Mouse (Mus musculus): ENCODE measurements around the gene Immp2l. TPM values are rescaled to one million over a fixed set of nuclear protein-coding genes. Genes with fewer than 3 reads are reported as not detected.
A peak's percentile ranks its signal among the peaks of the same experiment; 100 is the strongest.

Immp2l gene
- polyA plus RNA-seq, 2 experiments = 6.9 to 10.6 TPM

DNA sequence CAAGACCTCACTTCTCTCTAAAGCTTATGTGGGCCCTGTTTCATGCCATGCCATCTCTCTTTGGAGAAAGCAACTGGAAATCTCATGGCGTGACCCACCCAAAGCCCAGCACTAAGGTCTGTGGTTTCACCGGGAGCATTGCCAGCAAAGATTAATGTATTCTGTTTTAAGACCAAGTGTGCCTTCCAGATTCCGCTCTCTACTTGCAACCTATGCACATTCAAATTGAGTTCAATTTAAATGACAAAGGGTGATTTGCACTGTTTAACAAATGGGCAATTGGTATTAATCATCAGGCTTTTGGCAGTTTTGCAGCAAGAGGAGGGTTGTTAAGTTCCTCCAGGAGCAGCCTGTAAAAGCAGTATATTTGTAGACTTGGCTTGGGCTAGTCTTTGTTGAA is 703.3 kb downstream of the Immp2l start:
- Histone ChIP-seq H3K9ac (ENCODE audit: low read depth, low read length, severe bottlenecking) (no peak overlapping the region), H3K4me2 (replicated peaks; ENCODE audit: low read depth, low read length, severe bottlenecking) (no peak overlapping the region), H3K4me1 (ENCODE audit: control insufficient read depth, insufficient read depth, low read length) (no peaks in the 10 kb centered on the region), H3K9me3 (ENCODE audit: control insufficient read depth, low read length) (no peaks in the 10 kb centered on the region), H3K27ac (replicated peaks; ENCODE audit: low read depth, low read length) (no peak overlapping the region), H3K27me3 (ENCODE audit: control insufficient read depth, insufficient read depth, low read length) (no peaks in the 10 kb centered on the region), H3K36me3 (ENCODE audit: control insufficient read depth, insufficient read depth, low read length) (no peaks in the 10 kb centered on the region), H3K4me3 (replicated peaks; ENCODE audit: low read length) (no peak overlapping the region)
- peak; percentile 75 for DNase-seq (ENCODE audit: low spot score)
- 31% methylated on average over 3 of the region's 3 CpGs for WGBS
- no peak for TF ChIP-seq POLR2A (IDR thresholded peaks at IDR 0.05; ENCODE audit: borderline replicate concordance, extremely low read depth, insufficient read depth, insufficient read length)
- ATAC-seq (ENCODE audit: low FRiP score, low read depth) = no peak

GRCm38 (mm10) chr12:41727764-41728338 is 704.0 kb downstream of the Immp2l start:
- no peak overlapping the region for H3K27ac ChIP-seq (replicated peaks; ENCODE audit: low read depth, low read length)
- no peak overlapping the region for H3K4me3 ChIP-seq (replicated peaks; ENCODE audit: low read length)
- DNase-seq (ENCODE audit: low spot score) (no peak), ATAC-seq (ENCODE audit: low FRiP score, low read depth) (no peak)
- H3K9ac ChIP-seq (ENCODE audit: low read depth, low read length, severe bottlenecking) = no peak overlapping the region
- H3K4me1 ChIP-seq (ENCODE audit: control insufficient read depth, insufficient read depth, low read length) = no peaks in the 10 kb centered on the region
- H3K9me3 ChIP-seq (ENCODE audit: control insufficient read depth, low read length) = no peaks in the 10 kb centered on the region
- H3K36me3 ChIP-seq (ENCODE audit: control insufficient read depth, insufficient read depth, low read length) = no peaks in the 10 kb centered on the region
- no peaks in the 10 kb centered on the region for H3K27me3 ChIP-seq (ENCODE audit: control insufficient read depth, insufficient read depth, low read length)
- no peak overlapping the region for H3K4me2 ChIP-seq (replicated peaks; ENCODE audit: low read depth, low read length, severe bottlenecking)
- no peak for TF ChIP-seq POLR2A (IDR thresholded peaks at IDR 0.05; ENCODE audit: borderline replicate concordance, extremely low read depth, insufficient read depth, insufficient read length)
- 89% methylated on average over 1 of the region's 1 CpGs for WGBS

DNA sequence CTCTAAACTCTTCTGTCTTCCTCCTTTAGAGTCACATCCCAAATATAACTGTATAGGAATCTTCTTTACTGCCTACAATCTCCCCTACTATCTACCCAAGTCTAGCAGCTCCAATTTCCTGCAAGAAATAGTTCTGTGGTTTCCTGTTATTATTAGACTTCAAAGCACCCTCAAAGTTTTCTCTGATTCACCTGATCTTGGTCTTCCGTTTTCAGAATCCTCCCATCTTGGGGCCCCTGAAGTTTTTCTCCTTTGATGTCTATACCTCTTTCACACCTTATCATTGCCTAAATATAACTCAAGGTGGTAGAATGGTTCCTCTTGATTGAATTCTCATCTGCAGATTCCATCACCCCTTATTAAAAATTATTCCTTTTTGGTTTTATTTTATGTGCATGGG is 704.6 kb downstream of the Immp2l start:
- Histone ChIP-seq H3K4me2 (replicated peaks; ENCODE audit: low read depth, low read length, severe bottlenecking) (no peak overlapping the region), H3K9me3 (ENCODE audit: control insufficient read depth, low read length) (no peaks in the 10 kb centered on the region), H3K4me3 (replicated peaks; ENCODE audit: low read length) (no peak overlapping the region), H3K36me3 (ENCODE audit: control insufficient read depth, insufficient read depth, low read length) (no peaks in the 10 kb centered on the region), H3K4me1 (ENCODE audit: control insufficient read depth, insufficient read depth, low read length) (no peaks in the 10 kb centered on the region), H3K27ac (replicated peaks; ENCODE audit: low read depth, low read length) (no peak overlapping the region), H3K9ac (ENCODE audit: low read depth, low read length, severe bottlenecking) (no peak overlapping the region), H3K27me3 (ENCODE audit: control insufficient read depth, insufficient read depth, low read length) (no peaks in the 10 kb centered on the region)
- WGBS = 68% methylated on average over 1 of the region's 1 CpGs
- no peak for TF ChIP-seq POLR2A (IDR thresholded peaks at IDR 0.05; ENCODE audit: borderline replicate concordance, extremely low read depth, insufficient read depth, insufficient read length)
- ATAC-seq (ENCODE audit: low FRiP score, low read depth) = no peak
- no peak for DNase-seq (ENCODE audit: low spot score)

- ATAC-seq (ENCODE audit: low FRiP score, low read depth) (no peak), DNase-seq (ENCODE audit: low spot score) (no peak)
- Histone ChIP-seq H3K36me3 (ENCODE audit: control insufficient read depth, insufficient read depth, low read length) (no peaks in the 10 kb centered on the region), H3K4me2 (replicated peaks; ENCODE audit: low read depth, low read length, severe bottlenecking) (no peak overlapping the region), H3K4me3 (replicated peaks; ENCODE audit: low read length) (no peak overlapping the region), H3K9me3 (ENCODE audit: control insufficient read depth, low read length) (no peaks in the 10 kb centered on the region), H3K27me3 (ENCODE audit: control insufficient read depth, insufficient read depth, low read length) (no peaks in the 10 kb centered on the region), H3K4me1 (ENCODE audit: control insufficient read depth, insufficient read depth, low read length) (no peaks in the 10 kb centered on the region), H3K9ac (ENCODE audit: low read depth, low read length, severe bottlenecking) (no peak overlapping the region), H3K27ac (replicated peaks; ENCODE audit: low read depth, low read length) (no peak overlapping the region)
- TF ChIP-seq POLR2A (IDR thresholded peaks at IDR 0.05; ENCODE audit: borderline replicate concordance, extremely low read depth, insufficient read depth, insufficient read length) = no peak
- 77% methylated on average over 1 of the region's 1 CpGs for WGBS
These were observed 705.9 kb downstream of the Immp2l start for GRCm38 (mm10) chr12:41729780-41730179.

GRCm38 (mm10) chr12:41733168-41733567 is 709.3 kb downstream of the Immp2l start:
- no peaks in the 10 kb centered on the region for H3K27me3 ChIP-seq (ENCODE audit: control insufficient read depth, insufficient read depth, low read length)
- H3K4me3 ChIP-seq (replicated peaks; ENCODE audit: low read length) = no peak overlapping the region
- no peak overlapping the region for H3K27ac ChIP-seq (replicated peaks; ENCODE audit: low read depth, low read length)
- ATAC-seq (ENCODE audit: low FRiP score, low read depth) = no peak
- H3K4me2 ChIP-seq (replicated peaks; ENCODE audit: low read depth, low read length, severe bottlenecking) = no peak overlapping the region
- H3K36me3 ChIP-seq (ENCODE audit: control insufficient read depth, insufficient read depth, low read length) = no peaks in the 10 kb centered on the region
- H3K9me3 ChIP-seq (ENCODE audit: control insufficient read depth, low read length) = no peaks in the 10 kb centered on the region
- H3K9ac ChIP-seq (ENCODE audit: low read depth, low read length, severe bottlenecking) = no peak overlapping the region
- no peak for DNase-seq (ENCODE audit: low spot score)
- no peaks in the 10 kb centered on the region for H3K4me1 ChIP-seq (ENCODE audit: control insufficient read depth, insufficient read depth, low read length)
- TF ChIP-seq POLR2A (IDR thresholded peaks at IDR 0.05; ENCODE audit: borderline replicate concordance, extremely low read depth, insufficient read depth, insufficient read length) = no peak

GRCm38 (mm10) chr12:41742887-41743286 is 719.0 kb downstream of the Immp2l start:
- ATAC-seq (ENCODE audit: low FRiP score, low read depth) (no peak), DNase-seq (ENCODE audit: low spot score) (no peak)
- no peak overlapping the region for H3K9ac ChIP-seq (ENCODE audit: low read depth, low read length, severe bottlenecking)
- H3K4me1 ChIP-seq (ENCODE audit: control insufficient read depth, insufficient read depth, low read length) = no peaks in the 10 kb centered on the region
- H3K27ac ChIP-seq (replicated peaks; ENCODE audit: low read depth, low read length) = no peak overlapping the region
- no peak overlapping the region for H3K4me3 ChIP-seq (replicated peaks; ENCODE audit: low read length)
- H3K4me2 ChIP-seq (replicated peaks; ENCODE audit: low read depth, low read length, severe bottlenecking) = no peak overlapping the region
- no peaks in the 10 kb centered on the region for H3K27me3 ChIP-seq (ENCODE audit: control insufficient read depth, insufficient read depth, low read length)
- no peaks in the 10 kb centered on the region for H3K36me3 ChIP-seq (ENCODE audit: control insufficient read depth, insufficient read depth, low read length)
- H3K9me3 ChIP-seq (ENCODE audit: control insufficient read depth, low read length) = no peaks in the 10 kb centered on the region
- 83% methylated on average over 3 of the region's 3 CpGs for WGBS
- TF ChIP-seq POLR2A (IDR thresholded peaks at IDR 0.05; ENCODE audit: borderline replicate concordance, extremely low read depth, insufficient read depth, insufficient read length) = no peak

Data from limb, embryonic 14.5 days (tissue).